Mouse (Mus musculus) brain, embryonic 14.5 days (tissue): ENCODE measurements around the gene Klhl21.

Experiments used
- CTCF ChIP-seq: fragments of 200-500 bp; IDR thresholded peaks from 2 replicates; pipeline ENCODE4 v1.5.1; 2012; ENCODE audit warnings: inconsistent platforms, mild to moderate bottlenecking, moderate library complexity, borderline replicate concordance; ENCODE audit not compliant: insufficient read depth, insufficient read length; ENCODE audit errors: extremely low read depth
- POLR2A ChIP-seq: fragments of 200-500 bp; IDR thresholded peaks from 2 replicates; pipeline ENCODE4 v1.6.1; 2012; ENCODE audit warnings: mild to moderate bottlenecking, inconsistent platforms, borderline replicate concordance; ENCODE audit not compliant: poor library complexity, insufficient read depth, insufficient read length, severe bottlenecking; ENCODE audit errors: extremely low read depth

- TF ChIP-seq CTCF (no peak), POLR2A (no peak)
Observed at GRCm38 (mm10) chr4:151986650-151987049, 22.0 kb upstream of the Klhl21 start.
